Mouse (Mus musculus) erythroblast, embryonic 14.5 days (primary cell): ENCODE measurements at regions not wholly inside any gene's neighbourhood (a gene's known extent, or its start where the extent isn't known, plus 50 kb on each side); places are given as distances from the start of the nearest gene placed in this dataset.

Experiments
- H3K27me3 ChIP-seq: 2 replicates; pipeline ENCODE4 v1.6.1; 2012; ENCODE audit warnings: inconsistent platforms; ENCODE audit not compliant: control insufficient read depth
- H3K36me3 ChIP-seq: 2 replicates; pipeline ENCODE4 v1.6.1; 2012; ENCODE audit warnings: mild to moderate bottlenecking, inconsistent platforms; ENCODE audit not compliant: control insufficient read depth
- H3K4me1 ChIP-seq: 2 replicates; pipeline ENCODE4 v1.6.1; 2012; ENCODE audit warnings: inconsistent platforms; ENCODE audit not compliant: control insufficient read depth
- H3K4me3 ChIP-seq: replicated peaks from 2 replicates; pipeline ENCODE3; 2012; ENCODE audit warnings: moderate library complexity, mild to moderate bottlenecking, inconsistent platforms
- H3K9me3 ChIP-seq: 2 replicates; pipeline ENCODE4 v1.6.1; 2012; ENCODE audit warnings: low read length, inconsistent platforms, mixed read lengths; ENCODE audit not compliant: control insufficient read depth
- GATA1 ChIP-seq: IDR thresholded peaks from 2 replicates; pipeline ENCODE4 v1.6.1; 2012; ENCODE audit warnings: low read length, inconsistent platforms, mixed read lengths
- TAL1 ChIP-seq: IDR thresholded peaks from 3 replicates; pipeline ENCODE4 v1.6.1; 2012; ENCODE audit warnings: low read length, inconsistent platforms, mixed read lengths

GRCm38 (mm10) chr19:54297663-54298388 lies 253.9 kb downstream of the Adra2a start:
- Histone ChIP-seq H3K9me3 (no peaks in the 10 kb centered on the region; the same call in 1 of the 2 replicates), H3K4me1 (no peaks in the 10 kb centered on the region), H3K27me3 (no peaks in the 10 kb centered on the region), H3K36me3 (no peaks in the 10 kb centered on the region), H3K4me3 (no peak overlapping the region)
- TF ChIP-seq GATA1 = no peak

GRCm38 (mm10) chr19:54311289-54311688 lies 267.3 kb downstream of the Adra2a start:
- peaks cover 17% of the 10 kb centered on the region; the same call in 1 of the 2 replicates for H3K9me3 ChIP-seq
- TF ChIP-seq TAL1 = no peak
- no peak for TF ChIP-seq GATA1
- H3K27me3 ChIP-seq = no peaks in the 10 kb centered on the region
- H3K4me3 ChIP-seq = no peak overlapping the region
- no peaks in the 10 kb centered on the region for H3K4me1 ChIP-seq
- no peaks in the 10 kb centered on the region for H3K36me3 ChIP-seq

GRCm38 (mm10) chr19:54311723-54312122 lies 267.8 kb downstream of the Adra2a start:
- Histone ChIP-seq H3K4me3 (no peak overlapping the region), H3K27me3 (no peaks in the 10 kb centered on the region), H3K9me3 (peaks cover 17% of the 10 kb centered on the region; the same call in 1 of the 2 replicates), H3K4me1 (no peaks in the 10 kb centered on the region), H3K36me3 (no peaks in the 10 kb centered on the region)
- TF ChIP-seq TAL1 = no peak
- TF ChIP-seq GATA1 = no peak

- Histone ChIP-seq H3K36me3 (no peaks in the 10 kb centered on the region), H3K9me3 (no peaks in the 10 kb centered on the region; the same call in 1 of the 2 replicates), H3K27me3 (no peaks in the 10 kb centered on the region), H3K4me1 (no peaks in the 10 kb centered on the region), H3K4me3 (no peak overlapping the region)
- no peak for TF ChIP-seq GATA1
- no peak for TF ChIP-seq TAL1
These were observed 279.3 kb downstream of the Adra2a start for GRCm38 (mm10) chr19:54323276-54323675.

- H3K9me3 ChIP-seq = no peaks in the 10 kb centered on the region; the same call in 1 of the 2 replicates
- H3K36me3 ChIP-seq = no peaks in the 10 kb centered on the region
- no peaks in the 10 kb centered on the region for H3K27me3 ChIP-seq
- TF ChIP-seq TAL1 (no peak), GATA1 (no peak)
- no peaks in the 10 kb centered on the region for H3K4me1 ChIP-seq
- H3K4me3 ChIP-seq = no peak overlapping the region
These were observed 281.0 kb downstream of the Adra2a start for GRCm38 (mm10) chr19:54324991-54325390.

GRCm38 (mm10) chr19:54332140-54332539 lies 288.2 kb downstream of the Adra2a start:
- no peaks in the 10 kb centered on the region for H3K4me1 ChIP-seq
- peaks cover 8% of the 10 kb centered on the region for H3K9me3 ChIP-seq
- no peak for TF ChIP-seq TAL1
- TF ChIP-seq GATA1 = no peak
- H3K36me3 ChIP-seq = no peaks in the 10 kb centered on the region
- no peak overlapping the region for H3K4me3 ChIP-seq
- H3K27me3 ChIP-seq = no peaks in the 10 kb centered on the region; the same call in 1 of the 2 replicates

- H3K36me3 ChIP-seq = no peaks in the 10 kb centered on the region
- H3K27me3 ChIP-seq = no peaks in the 10 kb centered on the region
- no peak for TF ChIP-seq GATA1
- no peak for TF ChIP-seq TAL1
- no peaks in the 10 kb centered on the region for H3K4me1 ChIP-seq
- no peak overlapping the region for H3K4me3 ChIP-seq
- H3K9me3 ChIP-seq = peaks cover 2% of the 10 kb centered on the region; the same call in 1 of the 2 replicates
These were observed 296.9 kb downstream of the Adra2a start for GRCm38 (mm10) chr19:54340778-54341291.

GRCm38 (mm10) chr19:54359731-54360130 lies 315.8 kb downstream of the Adra2a start:
- Histone ChIP-seq H3K4me3 (no peak overlapping the region), H3K27me3 (no peaks in the 10 kb centered on the region), H3K36me3 (no peaks in the 10 kb centered on the region), H3K4me1 (no peaks in the 10 kb centered on the region), H3K9me3 (peaks cover 2% of the 10 kb centered on the region; the same call in 1 of the 2 replicates)
- TF ChIP-seq TAL1 = no peak
- TF ChIP-seq GATA1 = no peak

- Histone ChIP-seq H3K36me3 (no peaks in the 10 kb centered on the region), H3K9me3 (peaks cover 2% of the 10 kb centered on the region; the same call in 1 of the 2 replicates), H3K4me1 (no peaks in the 10 kb centered on the region), H3K4me3 (no peak overlapping the region), H3K27me3 (no peaks in the 10 kb centered on the region)
- TF ChIP-seq GATA1 = no peak
These were observed 316.7 kb downstream of the Adra2a start for GRCm38 (mm10) chr19:54360660-54361059.
